Mouse (Mus musculus) heart, embryonic 13.5 days (tissue): ENCODE measurements around the gene Atxn2. TPM values are rescaled to one million over a fixed set of nuclear protein-coding genes. Genes with fewer than 3 reads are reported as not detected.
"Not testable (repeated sequence)": the region's sequence is repeated elsewhere in the genome, so short reads cannot be mapped to it uniquely, and the experiment has no call there.

Experiments used
- ATAC-seq: fragments of 200-750 bp; cut with Nextera tagmentation; 2 replicates; pipeline ENCODE4 v1.8.0; 2017; ENCODE audit warnings: moderate TSS enrichment; ENCODE audit not compliant: insufficient number of reproducible peaks, low FRiP score, low TSS enrichment; ENCODE audit errors: extremely low read depth
- H3K27ac ChIP-seq: fragments of 300-500 bp; sonication (generic); replicated peaks from 2 replicates; pipeline ENCODE4 v1.5.1; 2015; ENCODE audit warnings: moderate library complexity, mild to moderate bottlenecking, inconsistent platforms
- H3K27me3 ChIP-seq: fragments of 300-500 bp; sonication (generic); replicated peaks from 2 replicates; pipeline ENCODE4 v1.6.1; 2015; ENCODE audit warnings: mild to moderate bottlenecking, inconsistent platforms
- H3K36me3 ChIP-seq: fragments of 300-500 bp; sonication (generic); 2 replicates; pipeline ENCODE4 v1.6.1; 2015; ENCODE audit warnings: mild to moderate bottlenecking, inconsistent platforms
- H3K4me1 ChIP-seq: fragments of 300-500 bp; sonication (generic); 2 replicates; pipeline ENCODE4 v1.6.1; 2015; ENCODE audit warnings: inconsistent platforms
- H3K4me2 ChIP-seq: fragments of 300-500 bp; sonication (generic); 2 replicates; pipeline ENCODE4 v1.6.1; 2015; ENCODE audit warnings: inconsistent platforms, mild to moderate bottlenecking, moderate library complexity
- H3K4me3 ChIP-seq: fragments of 300-500 bp; sonication (generic); 2 replicates; pipeline ENCODE4 v1.5.1; 2015; ENCODE audit warnings: moderate library complexity, mild to moderate bottlenecking, inconsistent platforms
- H3K9ac ChIP-seq: fragments of 300-500 bp; sonication (generic); 2 replicates; pipeline ENCODE4 v1.6.1; 2015; ENCODE audit warnings: inconsistent platforms, mild to moderate bottlenecking, moderate library complexity
- H3K9me3 ChIP-seq: fragments of 300-500 bp; sonication (generic); 2 replicates; pipeline ENCODE4 v1.6.1; 2016; ENCODE audit warnings: inconsistent platforms
- WGBS: fragments of 180-500 bp; shearing (Covaris S2); methylation state at CpG from one replicate; pipeline ENCODE4 v1.1.7; 2015; ENCODE audit warnings: mixed read lengths; 5-methylcytosine and 5-hydroxymethylcytosine counted together
- polyA plus RNA-seq: library from polyadenylated mRNA; unstranded; fragments of >200 nt; fragmentation: Nextera tagmentation; extraction: Ambion mirVana; gene quantifications from 2 replicates; pipeline ENCODE4 v1.2.1, GENCODE M21; 2015

The Atxn2 gene
- polyA plus RNA-seq, 1 experiment from 2014 or later, result 35.4 TPM

- WGBS, result under 1% methylated on average over 35 of the region's 35 CpGs
- no peaks in the 10 kb centered on the region for H3K9me3 ChIP-seq
- peaks cover 63% of the 10 kb centered on the region for H3K4me1 ChIP-seq
- H3K27ac ChIP-seq, result peak within 1 kb of the TSS; percentile 91
- no peak for ATAC-seq
- no peaks in the 10 kb centered on the region for H3K27me3 ChIP-seq
- peak within 1 kb of the TSS; percentile 93 for H3K9ac ChIP-seq
- H3K36me3 ChIP-seq, result no peaks in the 10 kb centered on the region
- peak within 1 kb of the TSS; percentile 98 for H3K4me2 ChIP-seq
- peak within 1 kb of the TSS; percentile 90 for H3K4me3 ChIP-seq
These were observed 126.6 kb downstream of the Atxn2 start, which contains the start of gene Sh2b3 for GRCm38 (mm10) chr5:121837441-121838340. Gene Sh2b3 (minus strand): TSS chr5:121837646.

- Histone ChIP-seq H3K27me3 (peaks cover 6% of the 10 kb centered on the region), H3K4me2 (peak overlapping the region; percentile 98), H3K9ac (peak overlapping the region; percentile 81), H3K36me3 (no peaks in the 10 kb centered on the region), H3K4me3 (peak overlapping the region; percentile 90), H3K9me3 (no peaks in the 10 kb centered on the region), H3K4me1 (peaks cover 62% of the 10 kb centered on the region), H3K27ac (peak overlapping the region; percentile 88)
- ATAC-seq, result no peak
- under 1% methylated on average over 46 of the region's 46 CpGs for WGBS
These were observed 127.4 kb downstream of the Atxn2 start for GRCm38 (mm10) chr5:121838341-121839127.

GRCm38 (mm10) chr5:121839128-121839473, 128.0 kb downstream of the Atxn2 start:
- Histone ChIP-seq H3K4me2 (peak overlapping the region; percentile 98), H3K9ac (peak overlapping the region; percentile 81), H3K36me3 (no peaks in the 10 kb centered on the region), H3K27me3 (peaks cover 12% of the 10 kb centered on the region), H3K4me1 (peaks cover 57% of the 10 kb centered on the region), H3K9me3 (no peaks in the 10 kb centered on the region), H3K4me3 (peak overlapping the region; percentile 90), H3K27ac (peak overlapping the region; percentile 88)
- no peak for ATAC-seq
- WGBS, result 27% methylated on average over 7 of the region's 7 CpGs

- H3K27ac ChIP-seq, result no peak overlapping the region
- H3K27me3 ChIP-seq, result peaks cover 28% of the 10 kb centered on the region
- no peaks in the 10 kb centered on the region for H3K36me3 ChIP-seq
- H3K4me2 ChIP-seq, result no peak overlapping the region
- WGBS, result 89% methylated on average over 9 of the region's 9 CpGs
- H3K4me1 ChIP-seq, result peaks cover 39% of the 10 kb centered on the region
- no peak for ATAC-seq
- no peak overlapping the region for H3K9ac ChIP-seq
- no peaks in the 10 kb centered on the region for H3K9me3 ChIP-seq
- no peak overlapping the region for H3K4me3 ChIP-seq
These were observed 130.4 kb downstream of the Atxn2 start for GRCm38 (mm10) chr5:121841516-121841915.

GRCm38 (mm10) chr5:121841973-121842372, 130.8 kb downstream of the Atxn2 start:
- Histone ChIP-seq H3K4me3 (no peak overlapping the region), H3K9me3 (no peaks in the 10 kb centered on the region), H3K36me3 (no peaks in the 10 kb centered on the region), H3K4me1 (peaks cover 39% of the 10 kb centered on the region), H3K27ac (0 out of 2 replicates have a peak overlapping the region, but pooled peaks have one; percentile 47), H3K4me2 (peak overlapping the region; percentile 89), H3K27me3 (peaks cover 31% of the 10 kb centered on the region), H3K9ac (peak overlapping the region; percentile 85; the same call in 1 of the 2 replicates)
- 50% methylated on average over 10 of the region's 10 CpGs for WGBS
- ATAC-seq, result no peak

- Histone ChIP-seq H3K27me3 (peaks cover 31% of the 10 kb centered on the region), H3K4me2 (peak overlapping the region; percentile 89), H3K4me1 (peaks cover 34% of the 10 kb centered on the region), H3K9me3 (no peaks in the 10 kb centered on the region), H3K36me3 (no peaks in the 10 kb centered on the region), H3K27ac (peak overlapping the region; percentile 47), H3K4me3 (peak overlapping the region; percentile 64), H3K9ac (peak overlapping the region; percentile 85)
- WGBS, result under 1% methylated on average over 33 of the region's 33 CpGs
- ATAC-seq, result peak; percentile 22; the same call in 1 of the 2 replicates
These were observed 131.6 kb downstream of the Atxn2 start for GRCm38 (mm10) chr5:121842665-121843118.

- H3K4me3 ChIP-seq, result peak overlapping the region; percentile 64
- no peaks in the 10 kb centered on the region for H3K9me3 ChIP-seq
- H3K4me2 ChIP-seq, result peak overlapping the region; percentile 89
- no peak overlapping the region for H3K27ac ChIP-seq
- peaks cover 31% of the 10 kb centered on the region for H3K27me3 ChIP-seq
- H3K4me1 ChIP-seq, result peaks cover 34% of the 10 kb centered on the region
- WGBS, result 16% methylated on average over 17 of the region's 17 CpGs
- no peaks in the 10 kb centered on the region for H3K36me3 ChIP-seq
- peak overlapping the region; percentile 85 for H3K9ac ChIP-seq
- no peak for ATAC-seq
These were observed 132.2 kb downstream of the Atxn2 start for GRCm38 (mm10) chr5:121843138-121843905.

GRCm38 (mm10) chr5:121845361-121845760, 134.2 kb downstream of the Atxn2 start:
- WGBS, result 32% methylated on average over 4 of the region's 4 CpGs
- Histone ChIP-seq H3K4me1 (peaks cover 34% of the 10 kb centered on the region), H3K4me3 (no peak overlapping the region), H3K4me2 (no peak overlapping the region), H3K27ac (no peak overlapping the region), H3K9ac (no peak overlapping the region), H3K36me3 (no peaks in the 10 kb centered on the region), H3K9me3 (no peaks in the 10 kb centered on the region), H3K27me3 (peaks cover 31% of the 10 kb centered on the region)
- no peak for ATAC-seq

- Histone ChIP-seq H3K4me1 (peaks cover 44% of the 10 kb centered on the region), H3K9me3 (no peaks in the 10 kb centered on the region), H3K9ac (no peak overlapping the region), H3K27me3 (peaks cover 31% of the 10 kb centered on the region), H3K36me3 (peaks cover 4% of the 10 kb centered on the region; the same call in 1 of the 2 replicates), H3K4me3 (no peak overlapping the region), H3K27ac (no peak overlapping the region), H3K4me2 (no peak overlapping the region)
- ATAC-seq, result no peak
- 71% methylated on average over 11 of the region's 11 CpGs for WGBS
These were observed 135.2 kb downstream of the Atxn2 start for GRCm38 (mm10) chr5:121846322-121846721.

GRCm38 (mm10) chr5:121847269-121847668, 136.1 kb downstream of the Atxn2 start:
- H3K4me2 ChIP-seq, H3K9me3 ChIP-seq, ATAC-seq, H3K27ac ChIP-seq, H3K9ac ChIP-seq, H3K4me3 ChIP-seq: not testable (repeated sequence)
- WGBS, result 76% methylated on average over 3 of the region's 3 CpGs
- peaks cover 31% of the 10 kb centered on the region for H3K27me3 ChIP-seq
- peaks cover 44% of the 10 kb centered on the region for H3K4me1 ChIP-seq
- peaks cover 13% of the 10 kb centered on the region for H3K36me3 ChIP-seq
